Mouse (Mus musculus) liver, embryonic 14.5 days (tissue): ENCODE measurements around the gene Gpr156. TPM values are rescaled to one million over a fixed set of nuclear protein-coding genes. Genes with fewer than 3 reads are reported as not detected.

Experiments
- ATAC-seq: fragments of 200-750 bp; cut with Nextera tagmentation; 2 replicates; pipeline ENCODE4 v1.8.0; 2017; ENCODE audit warnings: moderate number of reproducible peaks, mild to moderate bottlenecking, moderate library complexity; ENCODE audit not compliant: insufficient read depth
- DNase-seq, 3 experiments: peaks; one replicate each; pipeline ENCODE4 v3.0.0-alpha.2; 2012 to 2013; ENCODE audit warnings: low read depth in 3 of 3, low spot score in 3 of 3
- H3K27ac ChIP-seq: fragments of 300-500 bp; sonication (generic); 2 replicates; pipeline ENCODE4 v1.5.1; 2014; ENCODE audit warnings: moderate library complexity, mild to moderate bottlenecking, control low read depth, inconsistent platforms
- H3K27me3 ChIP-seq: fragments of 300-500 bp; sonication (generic); 2 replicates; pipeline ENCODE4 v1.6.1; 2014; ENCODE audit warnings: mild to moderate bottlenecking, low read length, moderate library complexity; ENCODE audit not compliant: control insufficient read depth, insufficient read depth
- H3K36me3 ChIP-seq: fragments of 300-500 bp; sonication (generic); replicated peaks from 2 replicates; pipeline ENCODE4 v1.6.1; 2014; ENCODE audit warnings: low read depth; ENCODE audit not compliant: control insufficient read depth, insufficient read depth
- H3K4me1 ChIP-seq, 2 experiments: fragments of 200-500 bp in 1 of 2; fragments of 300-500 bp in 1 of 2; sonication (generic) in 1 of 2; replicated peaks; 2 replicates each; pipeline ENCODE4 v1.6.1; 2012 to 2014; ENCODE audit warnings: antibody characterized with exemption in 1 of 2, inconsistent platforms in 1 of 2, low read length in 1 of 2; ENCODE audit not compliant: control insufficient read depth in 2 of 2, insufficient read depth in 2 of 2
- H3K4me2 ChIP-seq: fragments of 300-500 bp; sonication (generic); 2 replicates; pipeline ENCODE4 v1.6.1; 2014; ENCODE audit warnings: low read depth, mild to moderate bottlenecking, control low read depth, moderate library complexity
- H3K4me3 ChIP-seq, 2 experiments: fragments of 200-500 bp in 1 of 2; fragments of 300-500 bp in 1 of 2; sonication (generic) in 1 of 2; 2 replicates each; pipeline ENCODE4 v1.5.1; 2012 to 2014; ENCODE audit warnings: low read depth in 2 of 2, low read length in 2 of 2, mild to moderate bottlenecking in 2 of 2, control low read depth in 1 of 2, inconsistent platforms in 1 of 2, moderate library complexity in 1 of 2; ENCODE audit not compliant: insufficient read depth in 1 of 2
- H3K9ac ChIP-seq: fragments of 300-500 bp; sonication (generic); replicated peaks from 2 replicates; pipeline ENCODE4 v1.6.1; 2014; ENCODE audit warnings: mild to moderate bottlenecking, control low read depth, moderate library complexity
- H3K9me3 ChIP-seq: fragments of 300-500 bp; sonication (generic); 2 replicates; pipeline ENCODE4 v1.6.1; 2016; ENCODE audit warnings: low read length, mixed read lengths; ENCODE audit not compliant: control insufficient read depth
- CTCF ChIP-seq: IDR thresholded peaks from 2 replicates; pipeline ENCODE4 v1.5.1; 2016; ENCODE audit warnings: antibody characterized with exemption, low read depth, control low read depth
- EP300 ChIP-seq: IDR thresholded peaks from 2 replicates; pipeline ENCODE4 v1.6.1; 2016; ENCODE audit warnings: antibody characterized with exemption, low read depth
- WGBS: fragments of 180-500 bp; shearing (Covaris S2); extraction: QIAGEN DNeasy Blood & Tissue Kit; methylation state at CpG from one replicate; pipeline ENCODE4 v1.1.7; 2014; ENCODE audit not compliant: insufficient replicate concordance; 5-methylcytosine and 5-hydroxymethylcytosine counted together
- polyA plus RNA-seq, 2 experiments: library from polyadenylated mRNA; depleted of rRNA in 1 of 2; stranded (reverse) in 1 of 2; unstranded in 1 of 2; fragments of >200 nt; fragmentation: Nextera tagmentation in 1 of 2; extraction: Ambion mirVana in 1 of 2; gene quantifications; 2 replicates each; pipeline versions ENCODE4 v1.2.1 to v1.2.3; 2012 to 2014

The Gpr156 gene
- polyA plus RNA-seq, 2 experiments, result 0.01 TPM; not detected in 1

DNA sequence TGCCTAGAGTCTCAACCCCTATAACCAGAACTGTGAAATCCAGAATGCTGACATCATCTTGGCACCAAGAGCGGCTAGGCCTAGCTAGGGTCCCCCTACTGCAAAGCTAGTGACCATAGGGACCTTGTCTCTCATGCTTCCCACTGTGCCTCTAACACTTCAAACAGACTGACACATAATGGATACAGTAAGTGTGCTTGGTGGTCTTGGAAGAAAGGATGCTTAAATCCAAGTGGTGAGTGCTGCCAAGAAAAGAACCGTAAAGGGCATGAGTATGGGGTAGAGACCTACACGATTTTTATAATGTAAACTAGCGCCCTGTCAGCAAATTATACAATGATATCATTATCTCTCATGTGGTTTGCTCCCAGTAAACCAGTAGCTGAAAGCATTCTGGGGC is 32.1 kb downstream of the Gpr156 start:
- H3K9me3 ChIP-seq, result no peaks in the 10 kb centered on the region
- H3K27ac ChIP-seq, result no peak overlapping the region
- H3K27me3 ChIP-seq, result no peaks in the 10 kb centered on the region
- no peak overlapping the region for H3K4me2 ChIP-seq
- WGBS, result 70% methylated on average over 4 of the region's 4 CpGs
- no peaks in the 10 kb centered on the region for H3K36me3 ChIP-seq
- no peaks in the 10 kb centered on the region; a peak in 1 of 4 replicates for H3K4me1 ChIP-seq
- TF ChIP-seq CTCF, result no peak
- no peak for TF ChIP-seq EP300
- ATAC-seq, result no peak
- DNase-seq, result no peak
- H3K9ac ChIP-seq, result no peak overlapping the region
- H3K4me3 ChIP-seq, result no peak overlapping the region

- Histone ChIP-seq H3K36me3 (no peaks in the 10 kb centered on the region), H3K4me3 (no peak overlapping the region), H3K27me3 (no peaks in the 10 kb centered on the region), H3K9me3 (no peaks in the 10 kb centered on the region), H3K4me1 (no peaks in the 10 kb centered on the region), H3K4me2 (no peak overlapping the region), H3K9ac (no peak overlapping the region), H3K27ac (no peak overlapping the region)
- no peak for TF ChIP-seq CTCF
- no peak for TF ChIP-seq EP300
- ATAC-seq (no peak), DNase-seq (no peak)
Observed at GRCm38 (mm10) chr16:37951171-37951570, 34.9 kb downstream of the Gpr156 start.

- WGBS, result 41% methylated on average over 4 of the region's 4 CpGs
- no peak for DNase-seq
Observed at GRCm38 (mm10) chr16:37953186-37953585, 36.9 kb downstream of the Gpr156 start.

DNA sequence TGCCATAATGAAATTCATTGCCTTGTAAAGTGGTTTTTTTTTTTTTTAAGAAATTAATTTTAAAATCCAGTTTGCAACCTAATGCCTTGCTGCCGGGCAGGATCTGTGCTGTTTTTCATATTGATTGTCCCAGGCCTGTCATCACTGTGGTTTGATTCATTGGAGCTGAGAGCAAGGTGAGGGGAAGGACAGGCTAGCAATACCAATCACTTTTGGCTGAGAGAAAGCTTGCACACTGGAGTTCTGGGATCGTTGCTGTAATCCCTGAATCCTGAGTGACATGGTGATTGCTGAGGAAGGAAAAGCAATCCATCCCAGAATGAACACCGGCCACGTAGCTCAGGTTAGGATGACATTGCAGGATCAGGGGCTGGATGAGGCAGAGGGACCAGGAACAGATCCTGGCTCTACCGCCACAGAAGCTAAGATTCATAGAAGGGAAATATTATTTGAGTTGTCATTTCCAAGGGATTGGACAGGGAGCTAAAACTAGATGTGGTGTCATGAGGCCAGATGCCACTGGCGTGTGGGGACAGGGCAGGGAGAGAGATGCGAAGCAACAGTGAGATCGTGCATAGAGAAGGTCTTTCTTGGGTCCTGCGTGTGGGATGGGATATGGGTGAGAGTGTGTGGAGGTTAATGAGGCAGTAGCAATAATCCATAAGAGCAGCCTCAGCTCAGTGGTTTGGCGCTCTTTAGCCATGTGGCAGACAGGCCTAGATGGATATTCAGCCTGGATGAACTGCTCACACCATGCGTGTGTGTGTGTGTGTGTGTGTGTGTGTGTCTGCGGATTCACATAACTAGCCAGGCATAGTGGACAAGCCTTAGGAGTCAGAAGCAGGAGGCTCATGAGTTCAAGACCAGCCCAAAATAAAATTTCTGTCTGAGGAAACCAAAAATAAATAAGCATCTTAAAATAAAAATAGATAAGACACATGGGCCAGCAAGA is 38.0 kb downstream of the Gpr156 start:
- ATAC-seq (no peak), DNase-seq (no peak)
- Histone ChIP-seq H3K9me3 (no peaks in the 10 kb centered on the region), H3K27me3 (no peaks in the 10 kb centered on the region), H3K36me3 (no peaks in the 10 kb centered on the region), H3K27ac (no peak overlapping the region), H3K4me2 (no peak overlapping the region), H3K9ac (no peak overlapping the region), H3K4me1 (no peaks in the 10 kb centered on the region), H3K4me3 (no peak overlapping the region)
- no peak for TF ChIP-seq CTCF
- no peak for TF ChIP-seq EP300
- 71% methylated on average over 12 of the region's 12 CpGs for WGBS

More at GRCm38 (mm10) chr16:37953186-37953585, 36.9 kb downstream of the Gpr156 start:
- H3K9ac ChIP-seq, result no peak overlapping the region
- no peaks in the 10 kb centered on the region for H3K27me3 ChIP-seq
- H3K4me3 ChIP-seq, result no peak overlapping the region
- no peaks in the 10 kb centered on the region for H3K9me3 ChIP-seq
- TF ChIP-seq EP300 (no peak), CTCF (no peak)
- no peaks in the 10 kb centered on the region for H3K36me3 ChIP-seq
- ATAC-seq, result no peak
- no peaks in the 10 kb centered on the region for H3K4me1 ChIP-seq
- no peak overlapping the region for H3K4me2 ChIP-seq
- H3K27ac ChIP-seq, result no peak overlapping the region

GRCm38 (mm10) chr16:37955336-37955917 is 39.1 kb downstream of the Gpr156 start:
- no peaks in the 10 kb centered on the region for H3K36me3 ChIP-seq
- H3K9me3 ChIP-seq, result no peaks in the 10 kb centered on the region
- no peak overlapping the region for H3K9ac ChIP-seq
- H3K27me3 ChIP-seq, result no peaks in the 10 kb centered on the region
- no peaks in the 10 kb centered on the region for H3K4me1 ChIP-seq
- no peak for TF ChIP-seq EP300
- no peak for TF ChIP-seq CTCF
- H3K27ac ChIP-seq, result no peak overlapping the region
- ATAC-seq (no peak), DNase-seq (no peak)
- WGBS, result 67% methylated on average over 13 of the region's 13 CpGs
- no peak overlapping the region for H3K4me2 ChIP-seq
- H3K4me3 ChIP-seq, result no peak overlapping the region
